Mouse (Mus musculus) limb, embryonic 15.5 days (tissue): ENCODE measurements at regions not wholly inside any gene's neighbourhood (a gene's known extent, or its start where the extent isn't known, plus 50 kb on each side); places are given as distances from the start of the nearest gene placed in this dataset.

ENCODE experiments used
- ATAC-seq: fragments of 200-750 bp; cut with Nextera tagmentation; 2 replicates; pipeline ENCODE4 v1.8.0; 2017; ENCODE audit warnings: low read depth, moderate TSS enrichment; ENCODE audit not compliant: insufficient number of reproducible peaks, low FRiP score, low TSS enrichment
- H3K27ac ChIP-seq: fragments of 300-500 bp; sonication (generic); 2 replicates; pipeline ENCODE4 v1.5.1; 2015; ENCODE audit warnings: moderate library complexity, mild to moderate bottlenecking, inconsistent platforms
- H3K27me3 ChIP-seq: fragments of 300-500 bp; sonication (generic); 2 replicates; pipeline ENCODE4 v1.6.1; 2015; ENCODE audit warnings: inconsistent platforms
- H3K36me3 ChIP-seq: fragments of 300-500 bp; sonication (generic); 2 replicates; pipeline ENCODE4 v1.6.1; 2015; ENCODE audit warnings: inconsistent platforms
- H3K4me1 ChIP-seq: fragments of 300-500 bp; sonication (generic); 2 replicates; pipeline ENCODE4 v1.6.1; 2015; ENCODE audit warnings: inconsistent platforms
- H3K4me2 ChIP-seq: fragments of 300-500 bp; sonication (generic); 2 replicates; pipeline ENCODE4 v1.6.1; 2015; ENCODE audit warnings: mild to moderate bottlenecking, inconsistent platforms
- H3K4me3 ChIP-seq: fragments of 300-500 bp; sonication (generic); 2 replicates; pipeline ENCODE4 v1.5.1; 2015; ENCODE audit warnings: mild to moderate bottlenecking, inconsistent platforms
- H3K9ac ChIP-seq: fragments of 300-500 bp; sonication (generic); 2 replicates; pipeline ENCODE4 v1.6.1; 2015; ENCODE audit warnings: inconsistent platforms
- H3K9me3 ChIP-seq: fragments of 300-500 bp; sonication (generic); 2 replicates; pipeline ENCODE4 v1.6.1; 2016; ENCODE audit warnings: inconsistent platforms
- WGBS: fragments of 180-500 bp; shearing (Covaris S2); methylation state at CpG from one replicate; pipeline ENCODE4 v1.1.7; 2015; 5-methylcytosine and 5-hydroxymethylcytosine counted together

- ATAC-seq = no peak
- H3K27me3 ChIP-seq = no peaks in the 10 kb centered on the region
- no peak overlapping the region for H3K27ac ChIP-seq
- H3K9ac ChIP-seq = no peak overlapping the region
- no peaks in the 10 kb centered on the region for H3K36me3 ChIP-seq
- peaks cover 8% of the 10 kb centered on the region for H3K4me1 ChIP-seq
- no peak overlapping the region for H3K4me2 ChIP-seq
- 51% methylated on average over 10 of the region's 10 CpGs for WGBS
- H3K9me3 ChIP-seq = no peaks in the 10 kb centered on the region
- H3K4me3 ChIP-seq = no peak overlapping the region
Observed at GRCm38 (mm10) chr3:147291696-147292327, 439.6 kb downstream of the Ttll7 start.

GRCm38 (mm10) chr3:147298065-147298464, 445.9 kb downstream of the Ttll7 start:
- Histone ChIP-seq H3K4me3 (no peak overlapping the region), H3K27me3 (no peaks in the 10 kb centered on the region), H3K4me1 (no peaks in the 10 kb centered on the region), H3K4me2 (no peak overlapping the region), H3K27ac (no peak overlapping the region), H3K36me3 (no peaks in the 10 kb centered on the region), H3K9me3 (no peaks in the 10 kb centered on the region), H3K9ac (no peak overlapping the region)
- WGBS = 24% methylated on average over 9 of the region's 9 CpGs
- ATAC-seq = no peak

GRCm38 (mm10) chr3:147325522-147325921, 473.4 kb downstream of the Ttll7 start:
- Histone ChIP-seq H3K4me2 (no peak overlapping the region), H3K4me1 (peaks cover 8% of the 10 kb centered on the region), H3K27ac (no peak overlapping the region), H3K4me3 (no peak overlapping the region), H3K9ac (no peak overlapping the region), H3K27me3 (no peaks in the 10 kb centered on the region), H3K36me3 (no peaks in the 10 kb centered on the region), H3K9me3 (no peaks in the 10 kb centered on the region)
- WGBS = 95% methylated on average over 2 of the region's 2 CpGs
- no peak for ATAC-seq

- Histone ChIP-seq H3K27ac (no peak overlapping the region), H3K36me3 (no peaks in the 10 kb centered on the region), H3K4me3 (no peak overlapping the region), H3K9ac (no peak overlapping the region), H3K9me3 (no peaks in the 10 kb centered on the region), H3K4me2 (no peak overlapping the region), H3K27me3 (no peaks in the 10 kb centered on the region), H3K4me1 (no peaks in the 10 kb centered on the region; the same call in 1 of the 2 replicates)
- 66% methylated on average over 6 of the region's 6 CpGs for WGBS
- ATAC-seq = no peak
Observed at GRCm38 (mm10) chr3:147334301-147334700, 482.1 kb downstream of the Ttll7 start.

GRCm38 (mm10) chr3:147335286-147335685, 483.1 kb downstream of the Ttll7 start:
- Histone ChIP-seq H3K4me1 (no peaks in the 10 kb centered on the region; the same call in 1 of the 2 replicates), H3K27ac (no peak overlapping the region), H3K9me3 (no peaks in the 10 kb centered on the region), H3K4me3 (no peak overlapping the region), H3K36me3 (no peaks in the 10 kb centered on the region), H3K27me3 (no peaks in the 10 kb centered on the region), H3K9ac (no peak overlapping the region), H3K4me2 (no peak overlapping the region)
- ATAC-seq = no peak
- WGBS = 35% methylated on average over 7 of the region's 7 CpGs

GRCm38 (mm10) chr3:147339427-147339826, 487.3 kb downstream of the Ttll7 start:
- Histone ChIP-seq H3K4me3 (no peak overlapping the region), H3K36me3 (no peaks in the 10 kb centered on the region), H3K9ac (no peak overlapping the region), H3K4me2 (no peak overlapping the region), H3K27ac (no peak overlapping the region), H3K4me1 (no peaks in the 10 kb centered on the region; the same call in 1 of the 2 replicates), H3K9me3 (no peaks in the 10 kb centered on the region), H3K27me3 (no peaks in the 10 kb centered on the region)
- ATAC-seq = no peak
- 20% methylated on average over 2 of the region's 2 CpGs for WGBS

- Histone ChIP-seq H3K27me3 (no peaks in the 10 kb centered on the region), H3K9ac (no peak overlapping the region), H3K9me3 (no peaks in the 10 kb centered on the region), H3K4me1 (no peaks in the 10 kb centered on the region), H3K27ac (no peak overlapping the region), H3K4me2 (no peak overlapping the region), H3K4me3 (no peak overlapping the region), H3K36me3 (no peaks in the 10 kb centered on the region)
- no peak for ATAC-seq
- WGBS = 34% methylated on average over 5 of the region's 5 CpGs
Observed at GRCm38 (mm10) chr3:147347278-147348039, 495.3 kb downstream of the Ttll7 start.

- Histone ChIP-seq H3K9ac (no peak overlapping the region), H3K4me2 (no peak overlapping the region), H3K4me1 (no peaks in the 10 kb centered on the region), H3K9me3 (no peaks in the 10 kb centered on the region), H3K27ac (no peak overlapping the region), H3K27me3 (no peaks in the 10 kb centered on the region), H3K36me3 (no peaks in the 10 kb centered on the region), H3K4me3 (no peak overlapping the region)
- WGBS = 81% methylated on average over 5 of the region's 5 CpGs
- ATAC-seq = no peak
Observed at GRCm38 (mm10) chr3:147387077-147387476, 534.9 kb downstream of the Ttll7 start.

GRCm38 (mm10) chr3:147398298-147398697, 546.1 kb downstream of the Ttll7 start:
- no peaks in the 10 kb centered on the region for H3K9me3 ChIP-seq
- H3K9ac ChIP-seq = no peak overlapping the region
- H3K27ac ChIP-seq = no peak overlapping the region
- no peaks in the 10 kb centered on the region for H3K27me3 ChIP-seq
- 85% methylated on average over 8 of the region's 8 CpGs for WGBS
- no peak overlapping the region for H3K4me2 ChIP-seq
- no peak overlapping the region for H3K4me3 ChIP-seq
- H3K4me1 ChIP-seq = no peaks in the 10 kb centered on the region
- H3K36me3 ChIP-seq = no peaks in the 10 kb centered on the region
- ATAC-seq = no peak

- WGBS = 45% methylated on average over 4 of the region's 4 CpGs
- H3K9ac ChIP-seq = no peak overlapping the region
- H3K36me3 ChIP-seq = no peaks in the 10 kb centered on the region
- no peaks in the 10 kb centered on the region for H3K9me3 ChIP-seq
- H3K4me1 ChIP-seq = peaks cover 7% of the 10 kb centered on the region; the same call in 1 of the 2 replicates
- no peak overlapping the region for H3K4me2 ChIP-seq
- H3K27me3 ChIP-seq = no peaks in the 10 kb centered on the region
- no peak overlapping the region for H3K4me3 ChIP-seq
- H3K27ac ChIP-seq = no peak overlapping the region
- ATAC-seq = no peak
Observed at GRCm38 (mm10) chr3:147412274-147412673, 560.1 kb downstream of the Ttll7 start.

- 37% methylated on average over 3 of the region's 3 CpGs for WGBS
- Histone ChIP-seq H3K27ac (no peak overlapping the region), H3K27me3 (no peaks in the 10 kb centered on the region), H3K4me1 (peaks cover 4% of the 10 kb centered on the region; the same call in 1 of the 2 replicates), H3K4me2 (no peak overlapping the region), H3K4me3 (no peak overlapping the region), H3K9ac (no peak overlapping the region), H3K36me3 (no peaks in the 10 kb centered on the region), H3K9me3 (no peaks in the 10 kb centered on the region)
- ATAC-seq = no peak
Observed at GRCm38 (mm10) chr3:147416926-147417325, 564.8 kb downstream of the Ttll7 start.

GRCm38 (mm10) chr3:147419129-147419528, 567.0 kb downstream of the Ttll7 start:
- Histone ChIP-seq H3K36me3 (no peaks in the 10 kb centered on the region), H3K9me3 (no peaks in the 10 kb centered on the region), H3K27ac (no peak overlapping the region), H3K4me1 (no peaks in the 10 kb centered on the region), H3K9ac (no peak overlapping the region), H3K4me2 (no peak overlapping the region), H3K27me3 (no peaks in the 10 kb centered on the region), H3K4me3 (no peak overlapping the region)
- WGBS = 51% methylated on average over 3 of the region's 3 CpGs
- ATAC-seq = no peak
